Mouse (Mus musculus) embryonic facial prominence, embryonic 14.5 days (tissue): Measurements from ENCODE around the gene Use1. TPM values are rescaled to one million over a fixed set of nuclear protein-coding genes. Genes with fewer than 3 reads are reported as not detected.

Experiments used
- ATAC-seq: fragments of 200-750 bp; cut with Nextera tagmentation; 2 replicates; pipeline ENCODE4 v1.8.0; 2017; ENCODE audit warnings: low read depth, moderate number of reproducible peaks, moderate TSS enrichment
- DNase-seq: peaks from one replicate; pipeline ENCODE4 v3.0.0-alpha.2; 2015; ENCODE audit warnings: low spot score
- H3K27ac ChIP-seq: fragments of 300-500 bp; sonication (generic); replicated peaks from 2 replicates; pipeline ENCODE4 v1.5.1; 2014; ENCODE audit warnings: low read depth, mild to moderate bottlenecking, low read length, moderate library complexity
- H3K27me3 ChIP-seq: fragments of 300-500 bp; sonication (generic); replicated peaks from 2 replicates; pipeline ENCODE4 v1.6.1; 2014; ENCODE audit warnings: low read length; ENCODE audit not compliant: control insufficient read depth, insufficient read depth
- H3K36me3 ChIP-seq: fragments of 300-500 bp; sonication (generic); 2 replicates; pipeline ENCODE4 v1.6.1; 2014; ENCODE audit warnings: low read length, mixed read lengths; ENCODE audit not compliant: control insufficient read depth, insufficient read depth
- H3K4me1 ChIP-seq: fragments of 300-500 bp; sonication (generic); 2 replicates; pipeline ENCODE4 v1.6.1; 2014; ENCODE audit warnings: antibody characterized with exemption, low read length; ENCODE audit not compliant: control insufficient read depth, insufficient read depth
- H3K4me2 ChIP-seq: fragments of 300-500 bp; sonication (generic); 2 replicates; pipeline ENCODE4 v1.6.1; 2014; ENCODE audit warnings: low read depth, mild to moderate bottlenecking, low read length, moderate library complexity, mixed read lengths
- H3K4me3 ChIP-seq: fragments of 300-500 bp; sonication (generic); 2 replicates; pipeline ENCODE4 v1.5.1; 2014; ENCODE audit warnings: low read depth, mild to moderate bottlenecking, low read length
- H3K9ac ChIP-seq: fragments of 300-500 bp; sonication (generic); 2 replicates; pipeline ENCODE4 v1.6.1; 2014; ENCODE audit warnings: low read depth, mild to moderate bottlenecking, low read length, moderate library complexity, mixed read lengths
- H3K9me3 ChIP-seq: fragments of 300-500 bp; sonication (generic); 2 replicates; pipeline ENCODE4 v1.6.1; 2016; ENCODE audit warnings: low read length; ENCODE audit not compliant: control insufficient read depth
- WGBS: fragments of 180-500 bp; shearing (Covaris S2); extraction: QIAGEN DNeasy Blood & Tissue Kit; methylation state at CpG from one replicate; pipeline ENCODE4 v1.1.7; 2014; 5-methylcytosine and 5-hydroxymethylcytosine counted together
- polyA plus RNA-seq: library from polyadenylated mRNA; unstranded; fragments of >200 nt; fragmentation: Nextera tagmentation; extraction: Ambion mirVana; gene quantifications from 2 replicates; pipeline ENCODE4 v1.2.1, GENCODE M21; 2014

Gene Use1
- polyA plus RNA-seq, 1 experiment from 2014 or later, result 106 TPM

GRCm38 (mm10) chr8:71402446-71402964 is 35.9 kb downstream of the Use1 start:
- Histone ChIP-seq H3K4me2 (no peak overlapping the region), H3K9me3 (no peaks in the 10 kb centered on the region), H3K9ac (no peak overlapping the region), H3K27ac (no peak overlapping the region), H3K36me3 (peaks cover 33% of the 10 kb centered on the region), H3K4me1 (peaks cover 9% of the 10 kb centered on the region; the same call in 1 of the 2 replicates), H3K27me3 (no peaks in the 10 kb centered on the region), H3K4me3 (no peak overlapping the region)
- DNase-seq (no peak), ATAC-seq (no peak)
- whole genome bisulfite sequencing, result 83% methylated on average over 9 of the region's 9 CpGs

- peaks cover 6% of the 10 kb centered on the region; the same call in 1 of the 2 replicates for H3K4me1 ChIP-seq
- ATAC-seq (no peak), DNase-seq (no peak)
- no peak overlapping the region for H3K27ac ChIP-seq
- no peaks in the 10 kb centered on the region for H3K27me3 ChIP-seq
- H3K4me2 ChIP-seq, result no peak overlapping the region
- peaks cover 38% of the 10 kb centered on the region for H3K36me3 ChIP-seq
- H3K9me3 ChIP-seq, result no peaks in the 10 kb centered on the region
- no peak overlapping the region for H3K4me3 ChIP-seq
- WGBS, result 81% methylated on average over 6 of the region's 6 CpGs
- no peak overlapping the region for H3K9ac ChIP-seq
These were observed 36.6 kb downstream of the Use1 start for GRCm38 (mm10) chr8:71403107-71403885.

DNA sequence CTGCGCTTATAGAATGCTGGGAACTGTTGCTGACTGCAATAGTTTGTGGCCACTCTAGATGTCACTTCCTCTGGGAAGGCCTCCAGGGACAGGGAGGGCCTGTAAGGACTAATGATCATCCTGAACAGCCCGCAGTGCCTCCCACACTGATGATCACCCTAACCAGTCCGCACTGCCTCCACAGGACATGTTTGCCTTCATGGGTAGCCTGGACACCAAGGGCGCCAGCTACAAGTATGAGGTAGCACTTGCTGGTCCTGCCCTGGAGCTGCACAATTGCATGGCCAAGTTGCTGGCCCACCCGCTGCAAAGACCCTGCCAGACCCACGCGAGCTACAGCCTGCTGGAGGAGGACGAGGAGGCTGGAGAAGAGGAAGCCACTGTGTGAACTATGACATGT is 37.4 kb downstream of the Use1 start:
- Histone ChIP-seq H3K36me3 (peaks cover 37% of the 10 kb centered on the region), H3K4me1 (peaks cover 6% of the 10 kb centered on the region; the same call in 1 of the 2 replicates), H3K4me2 (no peak overlapping the region), H3K9ac (no peak overlapping the region), H3K27me3 (no peaks in the 10 kb centered on the region), H3K27ac (no peak overlapping the region), H3K9me3 (no peaks in the 10 kb centered on the region), H3K4me3 (no peak overlapping the region)
- WGBS, result 86% methylated on average over 8 of the region's 8 CpGs
- DNase-seq (no peak), ATAC-seq (no peak)

- no peaks in the 10 kb centered on the region for H3K27me3 ChIP-seq
- peaks cover 6% of the 10 kb centered on the region; the same call in 1 of the 2 replicates for H3K4me1 ChIP-seq
- H3K4me2 ChIP-seq, result peak overlapping the region; percentile 98
- no peak overlapping the region for H3K4me3 ChIP-seq
- no peaks in the 10 kb centered on the region for H3K9me3 ChIP-seq
- H3K27ac ChIP-seq, result no peak overlapping the region
- DNase-seq, result no peak
- no peak overlapping the region for H3K9ac ChIP-seq
- no peak for ATAC-seq
- 87% methylated on average over 9 of the region's 9 CpGs for WGBS
- H3K36me3 ChIP-seq, result peaks cover 40% of the 10 kb centered on the region
These were observed 38.3 kb downstream of the Use1 start for GRCm38 (mm10) chr8:71404951-71405351.

DNA sequence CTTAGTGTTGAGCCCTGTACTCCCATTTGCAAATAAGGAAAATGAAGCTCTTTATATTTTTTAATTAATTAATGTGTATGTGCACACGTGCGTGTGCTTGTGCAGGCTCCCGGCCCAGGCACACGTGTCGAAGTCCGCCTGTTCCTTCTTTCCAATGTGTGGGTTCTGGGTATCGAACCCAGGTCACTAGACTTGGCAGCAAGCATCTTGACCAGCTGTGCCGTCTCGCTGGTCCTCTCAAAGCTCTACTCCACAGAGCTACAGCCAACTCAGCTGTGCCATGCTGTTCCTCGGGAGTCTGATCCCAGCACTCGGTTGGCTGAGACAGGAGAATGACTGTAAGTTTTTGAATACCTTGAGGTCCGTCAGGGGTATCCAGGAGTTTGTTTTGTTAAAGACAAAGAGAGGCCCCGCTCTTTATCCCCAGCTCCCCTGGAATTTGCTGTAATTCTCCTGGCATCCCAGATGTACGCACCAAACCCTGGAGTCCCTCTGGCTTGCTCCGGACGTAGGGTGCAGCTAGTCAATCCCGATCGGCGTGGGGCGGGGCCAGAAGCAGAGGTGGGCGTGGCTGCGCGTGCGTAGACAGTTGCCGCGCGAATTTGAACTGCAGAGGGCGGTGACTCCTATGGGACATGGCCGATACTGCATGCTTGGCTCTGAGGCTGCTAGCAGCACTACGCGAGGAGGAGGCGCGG is 38.9 kb downstream of the Use1 start, which contains the start of gene Ankle1:
Gene Ankle1, plus strand, starts transcription at position 610 of the 698 bp plus-strand sequence.
- peak within 1 kb of the TSS; percentile 98 for H3K4me2 ChIP-seq
- H3K4me3 ChIP-seq, result peak within 1 kb of the TSS; percentile 69
- peak; percentile 95 for DNase-seq
- H3K9ac ChIP-seq, result peak within 1 kb of the TSS; percentile 73
- H3K27ac ChIP-seq, result peak within 1 kb of the TSS; percentile 63
- WGBS, result 20% methylated on average over 27 of the region's 33 CpGs
- no peaks in the 10 kb centered on the region for H3K9me3 ChIP-seq
- peaks cover 36% of the 10 kb centered on the region for H3K36me3 ChIP-seq
- peaks cover 6% of the 10 kb centered on the region; the same call in 1 of the 2 replicates for H3K4me1 ChIP-seq
- peak; percentile 93 for ATAC-seq
- no peaks in the 10 kb centered on the region for H3K27me3 ChIP-seq

DNA sequence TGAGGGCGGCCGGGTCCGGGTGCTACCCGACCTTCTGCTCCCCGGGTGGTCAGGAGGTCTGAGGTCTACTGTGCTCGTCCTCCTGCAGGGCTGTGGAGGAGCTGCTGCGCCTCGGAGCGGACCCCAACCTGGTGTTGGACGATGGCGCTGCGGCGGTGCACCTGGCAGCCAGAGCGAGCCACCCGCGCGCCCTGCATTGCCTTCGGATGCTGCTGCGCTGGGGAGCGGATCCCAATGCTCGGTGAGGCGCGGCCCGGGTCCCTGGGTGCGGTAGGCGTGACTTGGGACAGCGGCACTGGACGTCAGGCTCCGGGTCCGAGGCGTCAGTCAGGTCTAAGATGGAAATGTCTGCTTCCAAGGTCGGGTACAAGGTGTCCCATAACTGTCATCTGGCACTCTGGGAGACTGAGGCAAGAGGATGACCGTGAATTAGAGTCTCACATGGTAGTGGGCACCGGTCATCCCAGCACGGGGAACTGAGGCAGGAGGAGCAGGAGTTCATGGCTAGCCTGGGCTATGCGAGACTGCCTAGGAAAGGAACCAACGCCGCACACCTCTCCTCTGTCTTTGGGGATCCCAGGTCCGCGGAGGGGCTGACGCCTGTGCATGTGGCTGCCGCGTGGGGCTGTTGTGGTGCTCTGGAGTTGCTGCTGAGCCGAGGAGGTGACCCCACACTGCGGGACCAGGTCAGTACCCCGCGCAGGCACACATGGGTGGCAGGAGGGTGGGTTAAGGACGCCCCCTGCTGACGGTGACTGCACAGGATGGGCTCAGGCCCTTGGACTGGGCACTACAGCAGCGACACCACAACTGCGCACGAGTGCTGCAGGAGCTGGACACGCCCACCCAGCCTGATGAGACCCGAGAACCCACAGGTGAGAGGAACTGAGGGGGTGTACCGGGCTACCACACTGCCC is 39.7 kb downstream of the Use1 start:
- Histone ChIP-seq H3K4me1 (peaks cover 6% of the 10 kb centered on the region; the same call in 1 of the 2 replicates), H3K36me3 (peaks cover 33% of the 10 kb centered on the region), H3K9me3 (no peaks in the 10 kb centered on the region), H3K4me2 (peak overlapping the region; percentile 98), H3K27me3 (no peaks in the 10 kb centered on the region), H3K4me3 (peak overlapping the region; percentile 69), H3K9ac (peak overlapping the region; percentile 73), H3K27ac (peak overlapping the region; percentile 63; the same call in 1 of the 2 replicates)
- WGBS, result under 1% methylated on average over 40 of the region's 55 CpGs
- peak; percentile 84 for ATAC-seq
- peak; percentile 68 for DNase-seq

- Histone ChIP-seq H3K9me3 (no peaks in the 10 kb centered on the region), H3K4me1 (peaks cover 6% of the 10 kb centered on the region; the same call in 1 of the 2 replicates)
These were observed 40.8 kb downstream of the Use1 start for GRCm38 (mm10) chr8:71407441-71407840.

DNA sequence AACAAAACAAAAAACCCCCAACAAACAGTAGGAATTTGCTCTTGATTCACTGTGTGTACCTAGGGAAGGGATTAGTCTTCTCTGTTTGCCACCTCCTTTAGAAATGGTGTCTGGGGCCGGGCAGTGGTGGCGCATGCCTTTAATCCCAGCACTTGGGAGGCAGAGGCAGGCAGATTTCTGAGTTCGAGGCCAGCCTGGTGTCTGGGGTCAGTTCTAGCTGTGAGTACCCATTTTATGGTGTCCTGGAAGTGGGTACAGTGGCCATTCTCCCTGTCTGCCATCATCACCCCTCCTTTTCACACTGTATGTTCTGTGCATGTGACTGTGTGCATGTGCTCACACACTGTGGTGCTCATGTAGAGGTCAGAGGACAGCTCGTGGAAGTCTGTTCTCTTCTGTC is 41.6 kb downstream of the Use1 start:
- Histone ChIP-seq H3K4me1 (peaks cover 6% of the 10 kb centered on the region; the same call in 1 of the 2 replicates), H3K4me3 (no peak overlapping the region), H3K27ac (no peak overlapping the region), H3K9me3 (no peaks in the 10 kb centered on the region), H3K9ac (no peak overlapping the region), H3K27me3 (no peaks in the 10 kb centered on the region), H3K4me2 (no peak overlapping the region), H3K36me3 (peaks cover 29% of the 10 kb centered on the region)
- no peak for DNase-seq
- ATAC-seq, result no peak
- WGBS, result 85% methylated on average over 4 of the region's 4 CpGs

More at GRCm38 (mm10) chr8:71407441-71407840, 40.8 kb downstream of the Use1 start:
- DNase-seq, result no peak
- Histone ChIP-seq H3K36me3 (peaks cover 33% of the 10 kb centered on the region), H3K4me3 (peak overlapping the region; percentile 69; the same call in 1 of the 2 replicates), H3K4me2 (peak overlapping the region; percentile 98; the same call in 1 of the 2 replicates), H3K27me3 (no peaks in the 10 kb centered on the region), H3K9ac (0 out of 2 replicates have a peak overlapping the region, but pooled peaks have one; percentile 73), H3K27ac (no peak overlapping the region)
- 95% methylated on average over 8 of the region's 14 CpGs for WGBS
- ATAC-seq, result no peak
